Mouse (Mus musculus) adrenal gland, adult 10 weeks (tissue): Measurements from ENCODE around the gene Fbxw24. TPM values are rescaled to one million over a fixed set of nuclear protein-coding genes. Genes with fewer than 3 reads are reported as not detected.

ENCODE experiments used
- polyA plus RNA-seq: library from polyadenylated mRNA; stranded (reverse); fragments of 350-450 nt; fragmentation: Illumina TruSeq; extraction: RNeasy Lipid Tissue Mini Kit (QIAGEN cat#74804); gene quantifications from one replicate; pipeline ENCODE4 v1.2.3, GENCODE M21; 2014; ENCODE audit warnings: low read depth, low replicate concordance

Fbxw24 gene
- not detected for polyA plus RNA-seq

DNA sequence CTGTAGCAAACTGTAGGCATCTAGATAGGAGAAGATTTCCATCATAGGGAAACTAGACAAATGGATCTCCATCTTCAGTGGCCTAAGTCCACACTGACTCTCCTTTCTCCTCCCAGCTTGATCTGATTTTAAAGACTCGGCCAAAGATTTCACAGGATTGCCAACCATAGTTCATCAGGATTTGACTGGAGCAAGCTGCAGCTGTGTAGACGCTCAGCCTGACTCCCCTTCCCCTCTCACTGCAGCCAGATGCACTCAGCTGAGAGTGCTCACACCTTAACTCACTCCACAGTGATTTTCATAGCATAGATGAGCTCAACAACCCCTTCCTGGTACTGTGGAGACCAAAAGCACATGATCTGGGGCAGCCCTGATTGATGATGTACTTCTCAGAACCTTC, at the start of gene Fbxw24:
Gene Fbxw24, minus strand, starts transcription at position 101 of the 400 bp plus-strand sequence.

DNA sequence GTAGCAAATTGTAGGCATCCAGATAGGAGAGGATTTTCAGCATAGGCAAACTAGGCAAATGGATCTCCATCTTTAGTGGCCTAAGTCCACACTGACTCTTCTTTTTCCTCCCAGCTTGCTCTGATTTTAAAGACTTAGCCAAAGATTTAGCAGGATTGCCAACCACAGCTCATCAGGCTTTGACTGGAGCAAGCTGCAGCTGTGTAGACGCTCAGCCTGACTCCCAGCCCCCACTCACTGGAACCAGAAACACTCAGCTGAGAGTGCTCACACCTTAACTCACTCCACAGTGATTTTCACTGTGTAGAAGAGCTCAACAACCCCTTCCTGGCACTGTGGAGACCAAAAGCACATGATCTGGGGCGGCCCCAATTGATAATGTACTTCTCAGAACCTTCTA, 38.7 kb upstream of the Fbxw24 start, which contains the start of gene Fbxw25:
Gene Fbxw25, minus strand, starts transcription at position 101 of the 400 bp plus-strand sequence.

DNA sequence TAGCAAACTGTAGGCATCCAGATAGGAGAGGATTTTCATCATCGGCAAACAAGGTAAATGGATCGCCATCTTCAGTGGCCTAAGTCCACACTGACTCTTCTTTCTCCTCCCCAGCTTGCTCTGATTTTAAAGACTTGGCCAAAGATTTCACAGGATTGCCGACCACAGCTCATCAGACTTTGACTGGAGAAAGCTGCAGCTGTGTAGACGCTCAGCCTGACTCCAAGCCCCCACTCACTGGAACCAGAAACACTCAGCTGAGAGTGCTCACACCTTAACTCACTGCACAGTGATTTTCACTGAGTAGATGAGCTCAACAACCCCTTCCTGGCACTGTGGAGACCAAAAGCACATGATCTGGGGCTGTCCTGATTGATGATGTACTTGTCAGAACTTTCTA, 57.7 kb downstream of the Fbxw24 start, which contains the start of gene Fbxw15:
Gene Fbxw15, minus strand, starts transcription at position 101 of the 400 bp plus-strand sequence.

Other genes with a start within 250 kb of the Fbxw24 start
- gene Fbxw22, start 221.8 kb downstream of the Fbxw24 start, polyA plus RNA-seq, result not detected
- not detected for gene Fbxw16, start 176.9 kb downstream of the Fbxw24 start, polyA plus RNA-seq
- not detected for gene Fbxw19, start 130.2 kb downstream of the Fbxw24 start, polyA plus RNA-seq
- gene Fbxw15, start 57.8 kb downstream of the Fbxw24 start, polyA plus RNA-seq, result not detected
- gene Fbxw25, start 38.6 kb upstream of the Fbxw24 start, polyA plus RNA-seq, result not detected
- not detected for gene Fbxw18, start 76.6 kb upstream of the Fbxw24 start, polyA plus RNA-seq
- gene Fbxw26, start 120.0 kb upstream of the Fbxw24 start, polyA plus RNA-seq, result not detected
- gene Fbxw27, start 164.6 kb upstream of the Fbxw24 start, polyA plus RNA-seq, result not detected
- gene Spink8, start 186.2 kb upstream of the Fbxw24 start, polyA plus RNA-seq, result 2.3 TPM
- gene Nme6, start 206.7 kb upstream of the Fbxw24 start, polyA plus RNA-seq, result 4.8 TPM
- gene Camp, start 223.6 kb upstream of the Fbxw24 start, polyA plus RNA-seq, result not detected
- 13.1 TPM for gene Cdc25a, start 249.5 kb upstream of the Fbxw24 start, polyA plus RNA-seq